Mouse (Mus musculus) G1E (cell line): Measurements from ENCODE around the gene Arfgef3. TPM values are rescaled to one million over a fixed set of nuclear protein-coding genes. Genes with fewer than 3 reads are reported as not detected.

Experiments
- ATAC-seq: 2 replicates; pipeline ENCODE4 v1.8.0; 2016; ENCODE audit warnings: mild to moderate bottlenecking; ENCODE audit not compliant: insufficient number of reproducible peaks, poor library complexity, low FRiP score, severe bottlenecking; ENCODE audit errors: extremely low read depth
- DNase-seq: peaks from one replicate; pipeline ENCODE4 v3.0.0; 2012; ENCODE audit warnings: low spot score
- H3K27me3 ChIP-seq: 2 replicates; pipeline ENCODE4 v1.6.1; 2012; ENCODE audit warnings: mild to moderate bottlenecking, low read length, inconsistent platforms; ENCODE audit not compliant: insufficient read depth
- H3K36me3 ChIP-seq: replicated peaks from 2 replicates; pipeline ENCODE3; 2012; ENCODE audit warnings: mild to moderate bottlenecking, inconsistent platforms
- H3K4me1 ChIP-seq: 2 replicates; pipeline ENCODE4 v1.6.1; 2012; ENCODE audit warnings: low read depth, low read length, inconsistent platforms, mixed read lengths; ENCODE audit not compliant: insufficient read depth
- H3K4me3 ChIP-seq: 2 replicates; pipeline ENCODE4 v1.5.1; 2012; ENCODE audit warnings: low read depth, mild to moderate bottlenecking, inconsistent platforms, low read length, moderate library complexity, mixed read lengths
- H3K9me3 ChIP-seq: replicated peaks from 2 replicates; pipeline ENCODE4 v1.6.1; 2012; ENCODE audit warnings: inconsistent platforms
- CTCF ChIP-seq: IDR thresholded peaks from 2 replicates; pipeline ENCODE4 v1.5.1; 2012; ENCODE audit warnings: low read depth, low read length, inconsistent platforms, mixed read lengths
- GATA1 ChIP-seq: IDR thresholded peaks from 2 replicates; pipeline ENCODE4 v1.6.1; 2012; ENCODE audit warnings: borderline replicate concordance, low read length, inconsistent platforms, mixed read lengths
- GATA2 ChIP-seq: IDR thresholded peaks from 2 replicates; pipeline ENCODE4 v1.6.1; 2012; ENCODE audit warnings: low read depth, low read length, inconsistent platforms, borderline replicate concordance
- POLR2AphosphoS5 ChIP-seq: IDR thresholded peaks from 2 replicates; pipeline ENCODE4 v1.6.1; 2012; ENCODE audit warnings: low read depth, low read length, inconsistent platforms; ENCODE audit not compliant: insufficient replicate concordance
- TAL1 ChIP-seq: conservative IDR thresholded peaks from 2 replicates; pipeline ENCODE4 v1.6.1; 2012; ENCODE audit warnings: low read depth, low read length, inconsistent platforms, mixed read lengths
- polyA plus RNA-seq: library from polyadenylated mRNA; stranded (reverse); fragments of >175 nt; gene quantifications from 2 replicates; pipeline ENCODE4 v1.2.3, GENCODE M21; 2012
- total RNA-seq, 2 experiments: library from RNA; stranded (forward) in 1 of 2; stranded (reverse) in 1 of 2; fragments of 200-1000 nt in 1 of 2; fragments of >200 nt in 1 of 2; fragmentation: Nextera tagmentation in 1 of 2; gene quantifications; 2 replicates each; pipeline ENCODE4 v1.2.3; 2014 to 2017

Arfgef3 gene
- total and polyA plus RNA-seq, 3 experiments = 0.05 TPM; not detected in 2

DNA sequence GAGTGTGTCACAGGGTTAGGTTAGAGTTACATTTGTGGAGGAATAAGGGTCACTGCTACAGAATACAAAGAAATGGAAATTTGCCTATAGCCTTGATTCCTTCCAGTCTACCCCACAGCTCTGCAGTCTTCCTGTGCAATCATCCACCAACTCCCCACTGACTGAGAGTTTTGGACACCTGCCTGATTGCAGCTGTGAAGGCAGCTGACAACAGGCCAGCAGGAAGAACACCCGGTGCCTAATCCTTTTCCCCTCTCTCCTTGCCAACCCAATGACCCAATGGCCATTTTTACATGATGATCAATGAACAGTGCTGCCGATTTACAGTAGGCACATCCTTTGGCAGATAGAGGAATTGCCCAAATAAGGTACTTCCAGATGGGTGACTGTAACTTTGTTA, 43.6 kb downstream of the Arfgef3 start:
- no peak for DNase-seq
- no peaks in the 10 kb centered on the region for H3K36me3 ChIP-seq
- H3K4me3 ChIP-seq = no peak overlapping the region
- H3K4me1 ChIP-seq = no peaks in the 10 kb centered on the region
- TF ChIP-seq TAL1 (no peak), GATA2 (no peak), GATA1 (no peak), POLR2AphosphoS5 (no peak), CTCF (no peak)
- no peaks in the 10 kb centered on the region for H3K27me3 ChIP-seq
- no peak for ATAC-seq
- no peaks in the 10 kb centered on the region for H3K9me3 ChIP-seq

DNA sequence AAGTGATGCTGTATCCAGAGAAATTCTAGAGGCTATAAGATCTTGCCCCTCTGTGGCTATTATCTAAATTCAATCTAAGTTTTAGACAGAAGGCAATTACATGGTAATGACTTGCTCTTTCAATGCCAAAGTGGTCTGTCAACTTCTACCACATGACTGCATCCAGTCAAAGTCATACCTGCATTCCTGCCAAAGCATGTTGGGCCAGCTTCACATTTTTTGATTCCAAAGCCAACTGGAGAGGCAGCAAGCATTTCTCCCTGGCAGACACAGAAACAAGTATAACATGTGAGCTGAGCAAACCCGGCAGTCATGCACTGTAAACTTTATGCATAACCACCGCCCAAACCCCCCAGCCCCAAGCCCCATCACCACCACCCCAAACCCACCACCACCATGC, 44.6 kb downstream of the Arfgef3 start:
- no peak for TF ChIP-seq TAL1
- TF ChIP-seq CTCF = no peak
- TF ChIP-seq POLR2AphosphoS5 = no peak
- no peak for TF ChIP-seq GATA2
- TF ChIP-seq GATA1 = no peak
- no peak for DNase-seq
- H3K27me3 ChIP-seq = no peaks in the 10 kb centered on the region
- ATAC-seq = no peak
- no peaks in the 10 kb centered on the region for H3K36me3 ChIP-seq
- H3K4me3 ChIP-seq = no peak overlapping the region
- no peaks in the 10 kb centered on the region for H3K9me3 ChIP-seq
- H3K4me1 ChIP-seq = no peaks in the 10 kb centered on the region

DNA sequence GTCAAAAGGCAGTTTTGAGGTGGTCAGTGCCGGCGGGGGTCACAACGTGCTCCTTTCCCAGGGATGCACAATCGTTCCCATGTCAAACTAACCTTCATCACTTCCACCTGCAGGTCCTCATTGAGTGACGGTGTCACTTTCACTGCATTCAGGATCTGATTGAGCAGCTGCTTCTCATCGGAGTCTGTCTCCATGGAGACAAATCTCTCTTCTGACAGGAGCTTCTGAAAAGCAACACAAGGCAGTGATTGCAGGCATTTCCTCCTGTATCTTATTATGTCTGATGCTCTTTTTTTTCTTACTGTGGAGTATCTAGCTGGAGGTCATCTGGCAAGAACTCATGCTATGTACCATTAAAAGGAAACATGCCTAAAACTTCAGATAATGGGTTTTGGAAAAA, 47.3 kb downstream of the Arfgef3 start:
- DNase-seq = no peak
- Histone ChIP-seq H3K36me3 (no peaks in the 10 kb centered on the region), H3K27me3 (no peaks in the 10 kb centered on the region), H3K4me1 (no peaks in the 10 kb centered on the region), H3K9me3 (no peaks in the 10 kb centered on the region), H3K4me3 (no peak overlapping the region)
- TF ChIP-seq GATA2 (no peak), POLR2AphosphoS5 (no peak), GATA1 (no peak), CTCF (no peak), TAL1 (no peak)
- ATAC-seq = no peak

- no peaks in the 10 kb centered on the region for H3K27me3 ChIP-seq
- TF ChIP-seq GATA1 = no peak
- TF ChIP-seq TAL1 = no peak
- TF ChIP-seq POLR2AphosphoS5 = no peak
- TF ChIP-seq GATA2 = no peak
- ATAC-seq = no peak
Measured at GRCm38 (mm10) chr10:18688234-18688633, 55.5 kb downstream of the Arfgef3 start.

DNA sequence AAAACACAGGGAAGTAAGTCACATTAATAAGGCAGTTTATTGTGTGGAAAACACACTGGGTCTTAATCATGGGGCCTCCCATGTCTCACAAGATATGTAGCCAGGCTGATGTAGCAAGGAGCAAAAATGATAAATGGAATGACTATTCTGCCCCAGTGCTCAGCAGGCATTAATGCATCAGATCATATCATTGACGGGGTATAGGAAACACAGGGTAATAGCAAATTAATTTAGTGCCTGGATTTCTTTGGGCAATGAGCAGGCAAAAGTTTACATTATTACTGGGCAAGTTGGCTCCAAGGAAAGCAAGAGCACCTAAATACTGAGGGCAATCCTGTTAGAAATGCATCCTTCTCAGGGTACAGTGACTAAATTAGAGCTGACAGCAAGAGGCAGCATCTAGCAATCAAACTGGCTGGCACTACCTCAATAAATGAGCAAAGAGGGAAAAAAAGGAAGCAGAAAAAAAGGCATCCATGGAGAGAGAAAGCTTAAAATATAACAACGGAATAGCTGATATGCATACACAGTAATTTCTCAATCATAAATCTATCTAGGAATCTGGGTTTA, 62.3 kb downstream of the Arfgef3 start:
- no peaks in the 10 kb centered on the region for H3K4me1 ChIP-seq
- TF ChIP-seq POLR2AphosphoS5 (no peak), GATA2 (no peak), TAL1 (no peak), GATA1 (no peak), CTCF (no peak)
- H3K36me3 ChIP-seq = no peaks in the 10 kb centered on the region
- ATAC-seq (no peak), DNase-seq (no peak)
- H3K27me3 ChIP-seq = no peaks in the 10 kb centered on the region
- no peaks in the 10 kb centered on the region for H3K9me3 ChIP-seq
- no peak overlapping the region for H3K4me3 ChIP-seq

More at GRCm38 (mm10) chr10:18688234-18688633, 55.5 kb downstream of the Arfgef3 start:
- Histone ChIP-seq H3K36me3 (no peaks in the 10 kb centered on the region), H3K4me1 (no peaks in the 10 kb centered on the region), H3K4me3 (no peak overlapping the region), H3K9me3 (no peaks in the 10 kb centered on the region)
- DNase-seq = no peak

DNA sequence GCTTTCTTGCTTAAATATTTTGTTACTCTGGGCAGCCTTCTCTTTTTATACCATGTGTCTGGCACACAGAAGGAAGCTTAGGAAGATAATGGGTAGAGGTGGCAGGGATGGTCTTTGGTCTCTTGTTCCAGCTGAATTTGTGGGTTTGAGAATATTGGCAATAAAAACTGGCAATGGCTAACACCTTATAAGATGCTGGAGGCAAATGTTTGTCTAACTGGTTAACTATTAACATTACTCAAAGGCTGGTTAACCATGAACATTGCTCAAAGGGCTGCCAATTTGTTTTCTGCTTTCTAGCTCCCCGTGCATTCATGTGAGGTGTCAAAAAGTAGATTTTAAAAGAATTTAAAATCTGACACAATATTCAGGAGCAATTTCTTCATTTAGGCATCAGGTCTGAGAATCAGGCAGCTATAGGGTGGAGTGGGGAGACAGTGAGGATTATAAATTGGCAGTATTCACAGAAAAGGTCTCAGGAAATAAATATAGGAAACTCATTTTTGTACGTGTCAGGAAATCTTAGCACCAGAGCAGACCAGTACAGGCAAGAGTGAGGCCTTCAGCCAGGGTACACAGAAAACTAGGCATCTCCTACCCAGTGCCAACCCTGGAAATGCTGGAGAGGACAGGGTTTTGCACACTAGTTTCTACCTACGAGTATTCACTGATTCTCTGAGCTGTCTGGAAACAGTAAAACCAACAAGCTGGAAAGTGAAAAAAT, 62.9 kb downstream of the Arfgef3 start:
- no peaks in the 10 kb centered on the region for H3K27me3 ChIP-seq
- DNase-seq = no peak
- H3K4me3 ChIP-seq = no peak overlapping the region
- TF ChIP-seq TAL1 = no peak
- TF ChIP-seq CTCF = no peak
- no peak for TF ChIP-seq GATA1
- no peak for TF ChIP-seq GATA2
- no peak for TF ChIP-seq POLR2AphosphoS5
- H3K36me3 ChIP-seq = no peaks in the 10 kb centered on the region
- H3K9me3 ChIP-seq = no peaks in the 10 kb centered on the region
- no peak for ATAC-seq
- no peaks in the 10 kb centered on the region for H3K4me1 ChIP-seq
